Mouse (Mus musculus): ENCODE measurements around the gene Mtcl1.
A peak's percentile ranks its signal among the peaks of the same experiment; 100 is the strongest.

Mtcl1 gene

DNA sequence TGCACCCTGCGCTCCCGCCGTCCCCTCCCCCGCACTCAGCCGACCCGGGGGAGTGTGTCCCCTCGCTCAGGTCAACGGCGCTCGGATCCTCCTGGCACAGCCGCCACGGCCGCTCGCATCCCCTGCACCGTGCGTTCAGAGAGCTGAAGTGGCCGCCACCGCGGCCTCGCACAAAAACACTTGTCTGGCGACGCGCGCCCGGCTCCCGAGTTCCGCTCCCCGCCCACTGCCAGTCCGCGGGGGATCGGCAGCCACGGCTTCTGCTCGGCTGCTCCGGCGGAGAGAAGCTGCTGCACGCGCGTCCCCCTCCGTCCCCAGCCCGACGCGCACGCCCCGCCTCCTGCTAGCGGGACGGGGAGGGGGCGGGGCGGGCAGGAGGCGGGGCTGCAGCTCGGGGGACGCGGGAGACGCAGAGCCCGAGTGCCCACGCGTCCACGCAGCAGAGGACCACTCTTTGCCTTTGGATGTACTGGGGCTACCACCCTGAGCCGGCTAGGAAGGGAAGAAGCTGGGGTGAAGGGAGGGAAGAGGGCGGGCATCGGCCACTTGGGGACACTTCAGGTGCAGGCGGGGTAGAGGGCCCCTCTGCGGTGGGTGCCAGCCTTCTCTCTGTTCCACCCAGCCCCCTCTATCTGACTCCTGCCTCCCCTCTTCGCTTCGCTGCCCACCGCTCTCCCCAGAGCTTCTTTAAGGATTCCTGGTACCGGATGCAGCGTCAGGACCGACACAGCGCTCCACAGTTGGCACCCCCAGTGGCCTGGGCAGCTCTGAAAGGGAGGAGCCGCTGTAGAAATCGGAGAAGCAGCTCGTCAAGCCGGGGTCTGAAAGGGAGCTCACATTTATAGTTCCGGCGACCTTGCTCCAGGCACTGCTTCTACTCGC is at the start of gene Mtcl1:
Gene Mtcl1 (minus strand): TSS at position 291 of the 882 bp plus-strand sequence.
- DNase-seq = peak; percentile 63 to 81

DNA sequence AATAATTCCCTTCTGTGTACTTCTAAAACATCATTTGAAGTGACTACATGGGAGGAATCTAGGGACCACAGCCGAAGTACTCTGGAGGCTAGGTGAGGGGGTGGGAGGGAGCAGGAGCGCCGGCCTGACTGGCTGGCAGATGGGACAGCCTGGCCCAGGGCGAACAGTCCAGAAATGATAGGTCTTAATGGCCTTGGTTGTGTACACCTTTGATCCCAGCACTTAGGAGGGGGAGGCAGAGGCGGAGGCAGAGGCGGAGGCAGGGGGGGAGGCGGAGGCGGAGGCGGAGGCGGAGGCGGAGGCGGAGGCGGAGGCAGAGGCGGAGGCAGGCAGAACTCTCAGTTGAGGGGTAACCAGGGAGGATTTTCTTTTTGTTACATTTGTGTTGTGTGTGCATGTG is 49.0 kb upstream of the Mtcl1 start:
- DNase-seq = peak; percentile 8 to 47

DNA sequence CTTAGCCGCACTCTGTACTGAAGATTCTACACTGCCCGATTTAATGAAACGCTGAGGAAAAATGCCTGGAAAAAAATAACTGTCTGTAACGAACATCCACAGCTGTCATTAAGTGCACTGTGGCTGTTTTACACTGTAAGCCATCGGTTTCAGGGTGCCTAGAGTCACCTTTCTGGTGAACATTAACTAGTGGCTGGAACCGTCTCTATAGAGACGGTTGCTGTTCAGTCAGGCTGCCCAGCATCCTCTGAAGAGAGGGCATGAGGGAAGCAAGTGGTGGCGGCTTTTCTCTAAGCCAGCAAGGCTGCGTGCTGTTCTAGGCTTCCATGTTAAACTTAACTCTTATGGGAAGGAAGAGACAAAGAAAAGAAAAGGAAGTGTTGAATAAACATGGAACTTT is 47.0 kb upstream of the Mtcl1 start:
- peak in 1 of 2 experiments; percentile 20 for DNase-seq

DNA sequence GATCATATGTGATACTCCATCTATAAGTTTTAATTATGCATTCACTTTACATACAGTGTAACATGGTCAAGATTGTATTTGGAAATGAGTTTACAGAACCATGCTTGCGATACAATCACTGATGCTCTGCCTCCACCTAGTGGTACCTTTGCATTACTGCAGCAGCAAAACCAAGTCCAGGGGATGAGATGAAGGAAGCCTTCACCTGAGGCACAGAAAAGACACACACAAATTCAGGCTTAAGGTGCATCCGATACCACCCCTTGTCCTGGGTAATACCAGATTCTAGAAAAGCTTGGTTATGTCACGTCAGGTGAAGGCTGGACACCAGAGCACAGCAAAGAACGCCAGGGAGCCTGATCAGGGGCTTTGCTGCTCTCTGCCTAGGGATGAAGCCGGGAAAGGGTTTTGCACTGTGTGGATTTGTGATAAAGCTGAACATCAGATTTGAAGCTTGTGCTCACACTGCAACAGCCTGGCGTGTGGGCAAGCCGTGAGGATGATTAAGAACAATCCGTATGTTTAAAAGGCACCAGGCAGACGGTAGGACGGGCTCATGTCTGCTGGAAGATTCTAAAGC is 40.6 kb upstream of the Mtcl1 start:
- DNase-seq = peak; percentile 45 to 64

DNA sequence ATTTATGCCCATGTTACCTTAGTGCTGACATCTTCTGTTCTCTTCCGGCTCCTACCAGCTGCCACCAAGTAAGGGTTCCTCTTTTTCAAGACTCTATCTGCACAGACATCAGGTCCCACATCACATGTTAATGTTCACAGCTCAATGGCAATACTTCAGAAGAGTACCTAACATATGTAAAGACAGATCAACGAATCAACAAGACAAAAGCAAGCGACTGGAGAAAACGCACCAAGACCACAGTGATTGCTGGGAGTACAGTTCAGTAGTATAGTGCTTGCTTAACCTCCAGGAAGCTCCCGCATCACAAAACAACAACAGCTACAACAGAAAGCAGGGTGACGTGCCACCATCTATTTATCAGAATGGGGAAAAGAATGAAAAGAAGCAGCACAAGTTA is 37.0 kb upstream of the Mtcl1 start:
- DNase-seq = no peak

DNA sequence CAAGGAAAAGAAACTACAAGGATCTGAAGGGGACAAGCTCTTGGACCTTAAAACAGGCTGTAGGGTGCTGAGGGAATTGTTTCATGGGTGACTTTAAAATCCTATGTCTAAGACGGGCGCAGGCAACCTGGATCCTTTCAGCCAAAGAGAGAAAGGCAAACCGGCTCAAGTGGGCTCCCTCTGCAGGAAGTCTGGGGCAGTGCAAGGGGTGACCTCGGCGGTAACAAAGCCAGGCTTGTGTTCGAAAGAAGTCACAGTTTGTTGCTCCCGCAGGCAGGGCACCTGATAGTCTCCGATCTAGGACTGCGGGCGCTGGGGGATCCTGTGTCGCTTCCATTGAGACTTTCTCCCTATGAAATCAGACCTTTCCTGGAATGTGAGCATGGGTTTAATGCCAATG is 36.2 kb upstream of the Mtcl1 start:
- DNase-seq = peak; percentile 64 to 87

DNA sequence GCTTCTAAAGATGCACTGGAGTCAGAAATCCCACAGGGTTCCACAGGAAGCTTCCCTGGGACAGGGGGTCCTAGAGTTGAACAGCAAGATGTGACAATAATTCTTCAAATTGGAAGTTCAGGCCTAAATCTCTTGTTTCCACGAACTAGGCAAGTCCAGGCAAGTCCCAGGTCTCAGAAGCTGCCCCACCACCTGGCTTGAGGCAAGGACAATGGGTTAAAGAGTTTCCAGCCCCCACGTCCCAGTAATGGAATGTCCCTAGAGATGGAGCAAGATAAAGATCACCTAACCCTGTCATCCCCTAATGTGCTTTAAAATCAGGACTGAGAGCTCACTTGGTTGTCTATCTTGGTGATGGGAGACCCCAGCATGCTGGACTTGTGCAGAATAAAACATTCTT is 35.4 kb upstream of the Mtcl1 start:
- no peak for DNase-seq

DNA sequence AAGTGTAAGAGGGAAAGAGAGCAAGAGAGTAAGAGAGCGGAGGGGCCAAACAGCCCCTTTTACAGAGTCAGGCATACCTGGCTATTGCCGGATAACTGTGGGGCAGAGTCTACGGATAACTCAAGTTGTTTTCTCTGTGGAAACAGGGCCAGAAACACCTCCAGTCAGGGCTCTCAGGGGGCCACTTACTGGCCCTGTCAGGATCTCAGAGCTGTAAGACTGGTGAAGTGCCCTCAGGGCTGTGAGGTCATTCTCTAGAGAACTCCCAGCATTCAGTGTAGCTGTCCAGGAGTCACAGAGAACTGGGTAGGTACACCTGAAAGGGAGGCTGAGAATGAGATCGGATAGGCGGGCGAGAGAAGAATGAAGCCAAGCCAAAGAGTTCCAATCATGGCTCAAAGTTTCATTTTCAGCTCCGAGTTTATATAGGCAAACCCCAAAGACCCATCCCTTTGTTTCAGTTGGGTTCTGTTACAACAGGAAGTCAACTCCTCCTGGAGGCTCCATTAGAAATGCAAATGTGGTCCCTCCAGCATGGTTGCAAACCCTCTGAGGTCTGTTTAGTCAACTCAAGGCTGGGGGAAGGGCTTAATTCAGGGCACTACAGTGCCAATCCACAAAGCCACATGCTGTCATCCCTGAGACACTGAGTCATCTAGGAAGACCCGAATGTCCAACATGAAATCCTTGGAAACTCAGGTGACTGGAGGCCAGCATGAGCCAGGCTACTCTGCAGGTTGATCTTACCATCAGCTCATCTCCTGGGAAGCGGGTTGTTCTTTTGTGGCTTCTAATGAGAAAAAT is 34.3 kb upstream of the Mtcl1 start:
- no peak for DNase-seq

DNA sequence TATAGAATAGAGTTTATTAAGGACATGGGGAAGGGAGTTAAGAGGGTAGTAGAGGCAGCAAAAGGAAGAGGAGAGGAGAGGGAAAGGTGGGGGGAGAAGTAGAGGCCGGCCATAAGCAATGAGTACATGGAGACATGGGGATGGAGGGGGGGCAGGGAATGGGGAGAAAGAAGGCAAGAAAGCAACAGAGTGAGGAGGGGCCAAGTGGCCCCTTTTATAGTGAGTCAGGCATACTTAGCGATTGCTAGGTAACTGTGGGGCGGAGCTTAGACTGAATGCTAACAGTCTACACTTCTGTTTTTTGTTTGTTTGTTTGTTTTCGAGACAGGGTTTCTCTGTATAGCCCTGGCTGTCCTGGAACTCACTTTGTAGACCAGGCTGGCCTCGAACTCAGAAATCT is 31.7 kb upstream of the Mtcl1 start:
- no peak for DNase-seq

DNA sequence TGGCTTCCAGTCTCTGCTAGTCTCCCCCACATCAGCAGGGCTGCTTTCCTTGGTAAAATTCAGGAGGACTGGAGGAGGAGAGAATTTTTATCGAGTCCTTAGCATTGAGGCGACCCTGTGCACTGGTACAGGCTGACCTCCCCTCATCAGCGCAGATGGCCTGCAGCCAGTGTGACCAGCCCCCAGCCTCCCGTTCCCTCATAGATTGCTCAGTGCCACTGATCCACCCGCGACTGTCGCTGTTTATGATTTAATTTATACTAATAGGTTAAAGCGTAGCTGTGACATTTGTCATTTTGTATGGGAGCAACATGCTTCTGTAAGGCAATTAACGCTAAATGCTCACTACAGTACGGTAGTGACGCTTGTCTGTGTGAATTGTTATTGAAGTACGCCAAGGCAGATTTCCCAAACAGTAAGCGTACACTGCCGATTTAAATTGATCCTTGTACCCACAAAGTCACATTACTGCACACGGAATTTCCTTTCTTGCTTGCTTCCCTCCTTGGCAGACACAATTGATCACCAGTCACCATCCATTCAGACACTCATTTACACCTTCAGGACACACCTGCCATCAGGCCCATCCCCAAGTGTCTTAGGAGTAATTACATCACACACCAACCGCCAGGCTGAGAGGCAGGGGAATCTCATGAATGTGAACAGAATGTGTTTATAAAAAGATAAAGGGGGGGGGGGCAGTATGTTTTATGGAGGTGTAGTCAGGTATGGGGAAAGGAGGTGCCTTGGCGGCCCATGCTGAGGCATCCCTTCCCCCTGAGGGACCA is 31.1 kb upstream of the Mtcl1 start:
- no peak for DNase-seq

DNA sequence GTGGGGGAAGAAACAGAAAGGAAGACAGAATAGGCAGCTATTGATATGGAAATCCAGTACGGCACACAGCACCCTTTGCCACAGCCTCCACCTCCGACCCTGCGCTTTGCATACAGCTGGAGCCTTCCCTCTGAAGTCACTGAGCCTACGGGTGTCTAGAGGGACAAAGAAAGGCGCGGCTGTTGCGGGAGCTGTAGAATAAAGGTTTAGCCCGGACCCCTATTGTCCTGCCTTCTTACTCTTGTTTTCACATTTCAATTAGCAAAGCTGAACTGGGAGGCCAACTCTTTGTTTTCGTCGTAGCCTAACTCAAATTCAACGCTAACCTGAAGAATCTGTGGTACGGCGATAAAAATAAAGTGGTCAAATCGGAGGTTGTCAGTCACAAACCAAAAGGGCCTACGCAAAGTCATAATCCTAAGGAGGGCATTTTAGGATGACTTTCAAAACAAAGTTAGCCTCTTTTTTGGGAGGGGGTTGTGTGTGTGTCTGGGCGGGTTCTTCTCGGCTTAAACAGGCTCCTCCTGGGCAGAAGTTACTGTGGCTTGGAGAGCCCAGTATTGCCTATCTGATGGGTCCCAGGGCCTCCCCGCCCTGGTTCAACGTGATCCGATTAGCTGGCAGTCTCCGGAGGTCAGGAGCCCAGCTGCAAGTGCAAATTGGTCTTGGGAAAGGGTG is 30.4 kb upstream of the Mtcl1 start:
- no peak for DNase-seq

DNA sequence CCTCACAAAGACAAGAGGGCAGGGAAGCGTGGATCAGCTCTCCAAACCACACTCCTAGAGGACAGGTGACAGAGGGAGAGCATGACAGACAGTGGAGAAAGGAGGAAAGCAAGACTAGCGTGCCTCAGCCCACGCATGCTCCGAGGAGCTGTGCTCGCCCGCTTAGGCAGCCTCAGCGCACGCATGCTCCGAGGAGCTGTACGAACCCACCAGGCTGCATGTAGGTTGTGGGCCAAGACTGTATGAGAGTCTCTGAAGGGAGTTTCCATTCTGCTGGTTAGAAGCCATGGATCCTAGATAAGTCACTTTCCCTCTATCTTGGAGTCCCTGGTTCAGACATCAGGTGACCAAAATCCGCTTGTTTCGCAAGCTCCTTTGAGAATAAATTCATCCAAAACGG is 29.8 kb upstream of the Mtcl1 start:
- no peak for DNase-seq

DNA sequence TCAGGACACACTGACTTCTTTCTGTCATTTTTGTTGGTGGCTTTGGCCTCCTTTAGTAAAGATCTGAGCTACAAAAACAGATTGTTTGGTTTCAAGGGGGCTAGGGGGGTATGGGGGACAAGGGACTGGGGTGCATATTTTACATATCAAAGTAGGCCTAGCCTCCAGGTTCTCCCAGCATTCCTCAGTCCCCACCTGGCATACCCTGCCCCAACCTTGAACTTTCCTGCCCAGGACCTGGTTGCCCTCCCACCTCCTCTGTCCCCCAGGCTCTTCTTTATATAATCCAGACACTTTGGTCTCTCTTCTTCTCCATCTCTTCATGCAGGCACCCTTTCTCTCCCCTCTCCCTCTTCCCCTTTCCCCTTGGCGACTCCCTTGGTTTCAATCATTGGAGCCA is 23.7 kb upstream of the Mtcl1 start:
- no peak for DNase-seq

DNA sequence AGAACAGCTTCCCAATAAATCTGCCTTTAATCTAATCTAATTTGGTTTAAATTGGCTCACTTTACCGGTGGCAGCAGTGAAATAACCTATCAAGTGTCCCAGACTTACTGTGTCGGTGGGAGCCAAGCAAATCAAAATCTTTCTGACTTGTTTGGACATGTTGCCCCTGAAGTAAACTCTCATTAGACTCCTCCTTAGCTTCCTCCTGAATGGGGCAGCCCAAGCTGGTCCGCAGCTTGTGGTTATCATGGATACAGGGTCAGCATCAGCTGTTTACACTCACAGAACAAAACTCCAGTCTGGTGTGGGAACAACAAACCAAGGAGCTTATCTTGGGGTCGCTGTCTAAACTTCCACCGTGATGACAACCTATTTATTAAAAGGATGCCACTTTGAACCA is 22.2 kb upstream of the Mtcl1 start:
- DNase-seq = no peak

DNA sequence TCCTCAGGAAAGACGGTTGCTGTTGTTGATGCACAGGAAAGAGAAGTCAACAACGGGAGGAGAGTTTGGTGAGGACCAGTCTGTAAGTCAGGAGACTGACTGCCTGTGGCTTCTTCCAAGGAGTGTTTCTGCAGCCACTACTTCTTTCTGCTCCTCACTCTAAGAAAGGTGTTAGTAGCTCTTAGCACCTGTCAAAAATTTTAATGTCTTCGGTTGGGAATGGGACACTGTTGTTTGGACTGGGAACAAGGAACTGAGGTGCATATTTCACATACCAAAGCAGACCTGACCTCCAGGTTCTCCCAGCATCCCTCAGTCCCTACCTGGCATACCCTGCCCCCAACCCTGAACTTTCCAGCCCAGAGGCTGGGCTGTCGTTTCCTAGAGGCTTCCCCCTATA is 21.7 kb upstream of the Mtcl1 start:
- DNase-seq = no peak

DNA sequence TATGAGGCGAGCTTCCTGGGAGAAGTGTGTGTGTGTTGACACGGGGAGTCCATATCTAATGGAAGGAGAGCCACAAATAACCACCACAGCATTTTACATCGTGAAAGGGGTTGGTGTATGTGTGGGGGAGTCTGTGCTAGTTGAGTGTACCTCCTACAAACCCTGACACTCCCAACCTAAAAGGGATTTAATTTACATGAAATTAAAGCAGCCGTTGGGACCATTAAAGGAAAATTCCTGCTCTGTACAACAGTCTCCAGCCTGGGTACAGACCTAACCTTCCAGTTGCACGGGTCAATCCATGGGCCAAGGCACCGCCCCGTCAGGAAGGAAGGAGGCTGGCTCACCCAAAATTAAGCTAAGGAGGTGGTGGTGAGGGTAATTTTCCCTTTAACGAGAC is 20.5 kb upstream of the Mtcl1 start:
- DNase-seq = peak in 1 of 2 experiments; percentile 4

DNA sequence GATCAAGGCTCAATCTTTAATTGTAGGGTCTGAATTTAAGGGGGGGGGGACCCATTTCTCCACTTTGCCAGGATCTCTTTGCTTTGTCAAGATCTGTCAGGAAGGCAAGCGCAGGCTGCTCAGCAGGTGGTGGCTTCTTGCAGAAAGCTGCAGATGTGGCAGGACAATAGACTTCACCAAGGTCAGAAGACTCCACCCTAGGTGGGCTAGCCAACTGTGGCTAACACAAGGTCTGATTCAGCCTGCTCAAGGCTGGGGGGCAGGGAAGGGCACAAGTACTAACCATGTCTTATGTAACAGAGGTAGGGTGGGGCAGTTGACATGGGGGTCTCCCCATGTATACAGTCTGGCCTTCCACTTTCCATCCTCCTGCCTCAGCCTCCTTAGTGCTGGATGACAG is 7.7 kb upstream of the Mtcl1 start:
- no peak for DNase-seq

DNA sequence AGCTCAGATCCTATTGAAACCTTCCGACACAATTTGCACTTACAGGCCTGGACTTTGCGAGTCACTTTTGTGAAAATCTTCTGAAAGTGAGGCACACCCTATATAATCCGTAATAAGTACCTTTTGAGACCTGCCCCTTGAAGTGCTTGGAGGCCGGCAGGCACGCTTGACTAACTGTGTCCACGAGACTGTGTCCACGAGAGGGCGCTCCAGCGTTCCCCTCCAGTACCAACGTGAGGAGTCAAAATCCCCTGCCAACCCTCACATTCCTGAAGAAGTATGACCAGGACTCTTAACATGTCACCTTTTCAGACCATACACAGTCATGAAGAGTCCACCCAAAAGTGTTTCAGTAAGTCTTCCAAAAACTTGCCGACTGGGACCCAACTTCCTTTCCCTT is 1.6 kb upstream of the Mtcl1 start:
- peak; percentile 88 to 95 for DNase-seq

DNA sequence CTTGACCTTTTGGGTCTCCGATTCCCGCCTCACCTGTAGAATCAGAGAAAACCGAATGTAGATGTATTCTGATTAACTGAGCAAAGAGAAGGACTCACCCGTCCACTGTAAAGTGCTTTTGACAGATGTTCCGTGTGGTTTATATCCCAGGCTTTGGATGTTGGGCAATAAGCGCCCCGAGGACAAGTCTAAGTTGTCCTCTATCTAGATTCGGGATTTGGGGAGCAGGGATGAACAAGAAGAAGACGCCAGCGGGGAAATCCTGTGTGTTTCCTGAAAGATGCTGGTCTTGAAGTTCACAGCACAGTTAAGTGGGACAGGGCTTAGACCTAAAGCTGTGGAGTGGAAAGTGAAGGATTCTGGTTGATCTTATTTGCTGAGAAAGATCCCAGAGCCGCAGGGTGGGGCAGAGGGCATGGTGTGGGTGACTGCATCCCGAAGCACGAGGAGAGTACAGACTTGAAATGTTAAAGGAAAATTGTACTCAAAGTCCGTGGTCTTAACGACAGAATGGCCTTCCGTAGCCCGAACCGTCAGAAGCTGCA is 1.0 kb upstream of the Mtcl1 start:
- DNase-seq = peak in 1 of 2 experiments; percentile 12

DNA sequence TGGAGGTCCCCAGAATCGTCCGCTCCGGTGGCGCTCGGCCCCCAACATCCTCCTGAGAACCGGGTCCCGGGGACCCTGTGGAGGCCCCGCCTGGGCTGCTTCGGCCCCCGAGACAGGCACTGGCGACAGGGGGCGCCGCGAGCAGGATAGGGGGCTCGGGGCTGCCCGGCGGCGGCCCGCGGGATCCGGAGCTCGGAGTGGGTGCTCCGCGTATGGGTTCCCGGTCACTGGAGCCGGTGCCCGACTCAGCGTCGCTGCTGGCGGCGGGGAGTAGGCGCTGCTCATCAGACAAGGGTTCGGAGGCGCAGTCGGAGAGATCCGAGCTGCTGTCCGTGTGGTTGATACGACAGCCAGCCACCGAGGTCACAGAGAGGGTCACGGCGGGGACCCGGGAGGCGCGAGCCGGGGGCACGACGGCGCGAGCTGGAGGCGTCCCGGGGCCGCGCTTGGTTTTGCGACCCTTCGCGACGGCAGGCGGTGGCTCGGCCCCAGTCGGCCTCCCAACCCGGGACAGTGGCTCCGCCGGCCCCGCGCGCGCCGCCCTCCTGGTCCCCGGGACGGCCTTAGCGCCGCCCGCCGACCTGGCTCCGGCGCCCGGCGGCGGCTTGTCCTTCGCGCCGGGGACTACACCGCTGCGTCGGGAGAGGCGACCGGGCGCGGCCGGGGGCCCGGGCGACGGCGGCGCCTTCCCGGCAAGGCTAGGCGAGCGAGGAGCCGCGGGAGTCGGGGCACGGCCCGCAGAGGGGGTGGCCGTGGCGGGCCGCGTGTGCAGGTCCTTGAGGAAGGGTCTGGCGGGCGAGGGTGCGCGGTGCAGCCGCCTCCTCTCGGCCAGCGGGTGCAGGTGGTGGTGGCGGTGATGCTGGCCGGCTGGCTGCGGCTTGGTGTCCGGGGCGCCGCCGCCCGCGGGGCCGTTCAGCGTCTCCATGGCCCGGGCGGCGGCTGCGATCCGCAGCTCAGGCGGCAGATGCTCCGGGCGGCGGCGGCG is 837 bp downstream of the Mtcl1 start:
- peak; percentile 7 to 65 for DNase-seq

DNA sequence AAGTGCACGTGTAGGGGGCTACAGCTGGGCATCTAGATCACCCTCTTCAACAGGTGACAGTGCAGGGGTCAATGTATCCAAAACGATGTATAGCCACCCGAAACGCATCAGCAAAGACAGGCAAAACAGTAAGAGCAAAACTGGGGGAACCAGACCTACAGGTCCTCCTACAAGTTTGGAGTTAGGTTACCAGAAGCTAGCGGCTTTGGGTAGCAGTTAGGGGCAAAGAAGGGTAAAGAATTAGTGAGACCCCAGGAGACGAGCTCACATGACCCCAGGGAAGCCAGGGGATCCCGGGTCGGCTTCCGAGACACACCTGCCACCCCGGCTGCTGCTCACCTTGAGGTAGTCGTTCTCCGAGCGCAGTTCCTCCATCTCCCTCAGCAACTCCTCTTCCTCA is 1.6 kb downstream of the Mtcl1 start:
- DNase-seq = no peak

Measured in kidney, postnatal 36 days (tissue).